Mouse (Mus musculus): ENCODE data around the gene Ankrd44. TPM values are rescaled to one million over a fixed set of nuclear protein-coding genes. Genes with fewer than 3 reads are reported as not detected.

Ankrd44 gene
- polyA plus RNA-seq, 1 experiment from 2014 or later: 22.5 TPM

- no peak overlapping the region for H3K4me3 ChIP-seq (ENCODE audit: low read depth, low read length)
- H3K27me3 ChIP-seq (ENCODE audit: control insufficient read depth, insufficient read depth, low read length): no peaks in the 10 kb centered on the region
- 78% methylated on average over 3 of the region's 3 CpGs for WGBS
- no peak overlapping the region for H3K9ac ChIP-seq (replicated peaks; ENCODE audit: low read depth, low read length)
- H3K27ac ChIP-seq (ENCODE audit: low read length): no peak overlapping the region
- ATAC-seq (ENCODE audit: insufficient number of reproducible peaks, insufficient read depth, low FRiP score, low read depth): no peak
- H3K4me1 ChIP-seq (ENCODE audit: control insufficient read depth, insufficient read depth, low read length): no peaks in the 10 kb centered on the region
- H3K9me3 ChIP-seq (ENCODE audit: control insufficient read depth, low read depth, low read length): no peaks in the 10 kb centered on the region
- H3K36me3 ChIP-seq (ENCODE audit: control insufficient read depth, insufficient read depth, low read length): no peaks in the 10 kb centered on the region
- no peak overlapping the region for H3K4me2 ChIP-seq (replicated peaks; ENCODE audit: low read depth, low read length)
These were observed 70.2 kb downstream of the Ankrd44 start for GRCm38 (mm10) chr1:54855970-54856369.

DNA sequence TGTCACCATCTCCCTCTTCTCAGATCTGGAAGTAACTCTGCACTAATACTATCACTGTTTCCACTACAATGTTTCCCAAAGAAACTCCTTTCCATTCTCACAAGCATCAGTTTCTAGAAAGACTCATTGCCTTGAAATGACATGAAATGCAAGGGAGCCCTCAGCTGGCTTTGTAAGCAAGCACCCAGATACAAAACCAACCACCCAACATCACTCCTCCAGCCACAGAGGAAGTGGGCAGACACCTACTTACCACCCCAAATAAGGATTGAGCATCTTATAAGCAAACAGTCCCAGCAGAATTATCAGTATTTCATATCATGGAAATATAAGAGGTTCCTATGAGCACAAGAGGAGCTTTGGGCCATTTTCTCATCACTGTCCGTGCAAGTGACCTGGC, 71.8 kb downstream of the Ankrd44 start:
- Histone ChIP-seq H3K9me3 (ENCODE audit: control insufficient read depth, low read depth, low read length) (no peaks in the 10 kb centered on the region), H3K4me2 (replicated peaks; ENCODE audit: low read depth, low read length) (no peak overlapping the region), H3K9ac (replicated peaks; ENCODE audit: low read depth, low read length) (no peak overlapping the region), H3K4me3 (ENCODE audit: low read depth, low read length) (no peak overlapping the region), H3K27me3 (ENCODE audit: control insufficient read depth, insufficient read depth, low read length) (no peaks in the 10 kb centered on the region), H3K27ac (ENCODE audit: low read length) (no peak overlapping the region), H3K36me3 (ENCODE audit: control insufficient read depth, insufficient read depth, low read length) (no peaks in the 10 kb centered on the region), H3K4me1 (ENCODE audit: control insufficient read depth, insufficient read depth, low read length) (peaks cover 8% of the 10 kb centered on the region; the same call in 1 of the 2 replicates)
- ATAC-seq (ENCODE audit: insufficient number of reproducible peaks, insufficient read depth, low FRiP score, low read depth): no peak
- WGBS: 74% methylated on average over 1 of the region's 1 CpGs

DNA sequence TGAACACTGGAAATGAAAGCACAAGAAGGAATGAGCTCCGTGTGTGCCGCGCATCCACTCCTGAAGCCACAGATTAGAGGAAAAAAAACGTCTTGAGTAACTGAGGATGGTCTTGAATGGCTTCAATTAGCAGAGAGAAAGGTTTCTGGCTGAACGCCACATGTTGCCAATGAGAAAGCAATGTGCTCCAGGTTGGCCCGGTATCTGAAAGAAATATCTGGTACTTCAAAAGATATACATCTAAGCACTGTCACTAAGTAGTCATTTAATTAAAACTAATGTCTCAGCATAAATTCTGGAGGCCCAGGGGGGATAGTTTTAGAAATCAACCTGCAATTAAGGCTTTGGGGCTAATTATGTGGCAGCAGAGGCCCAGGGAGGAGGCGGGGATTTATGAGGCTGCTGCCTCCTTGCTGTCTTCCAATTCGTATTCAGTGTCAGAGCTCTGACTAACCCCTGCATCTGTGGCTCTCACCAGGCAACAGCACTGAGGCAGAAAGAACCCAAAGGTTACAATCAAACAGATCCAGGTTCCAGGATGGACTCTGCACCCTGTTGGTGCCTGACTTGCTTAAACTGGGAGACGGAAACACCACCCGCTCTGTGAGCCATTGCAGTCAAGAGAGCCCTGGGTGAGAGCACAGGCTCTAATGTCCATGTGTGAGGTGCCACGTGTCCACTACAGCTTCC, 72.7 kb downstream of the Ankrd44 start:
- Histone ChIP-seq H3K27me3 (ENCODE audit: control insufficient read depth, insufficient read depth, low read length) (no peaks in the 10 kb centered on the region), H3K4me2 (replicated peaks; ENCODE audit: low read depth, low read length) (no peak overlapping the region), H3K4me3 (ENCODE audit: low read depth, low read length) (no peak overlapping the region), H3K27ac (ENCODE audit: low read length) (no peak overlapping the region), H3K9ac (replicated peaks; ENCODE audit: low read depth, low read length) (no peak overlapping the region), H3K4me1 (ENCODE audit: control insufficient read depth, insufficient read depth, low read length) (peaks cover 8% of the 10 kb centered on the region; the same call in 1 of the 2 replicates), H3K9me3 (ENCODE audit: control insufficient read depth, low read depth, low read length) (no peaks in the 10 kb centered on the region), H3K36me3 (ENCODE audit: control insufficient read depth, insufficient read depth, low read length) (no peaks in the 10 kb centered on the region)
- WGBS: 80% methylated on average over 11 of the region's 11 CpGs
- ATAC-seq (ENCODE audit: insufficient number of reproducible peaks, insufficient read depth, low FRiP score, low read depth): no peak

GRCm38 (mm10) chr1:54851610-54852009, 74.6 kb downstream of the Ankrd44 start:
- 37% methylated on average over 9 of the region's 9 CpGs for WGBS
- Histone ChIP-seq H3K36me3 (ENCODE audit: control insufficient read depth, insufficient read depth, low read length) (no peaks in the 10 kb centered on the region), H3K4me2 (replicated peaks; ENCODE audit: low read depth, low read length) (no peak overlapping the region), H3K27me3 (ENCODE audit: control insufficient read depth, insufficient read depth, low read length) (no peaks in the 10 kb centered on the region), H3K9me3 (ENCODE audit: control insufficient read depth, low read depth, low read length) (no peaks in the 10 kb centered on the region), H3K9ac (replicated peaks; ENCODE audit: low read depth, low read length) (no peak overlapping the region), H3K4me3 (ENCODE audit: low read depth, low read length) (no peak overlapping the region), H3K4me1 (ENCODE audit: control insufficient read depth, insufficient read depth, low read length) (peaks cover 8% of the 10 kb centered on the region; the same call in 1 of the 2 replicates), H3K27ac (ENCODE audit: low read length) (no peak overlapping the region)
- no peak for ATAC-seq (ENCODE audit: insufficient number of reproducible peaks, insufficient read depth, low FRiP score, low read depth)

DNA sequence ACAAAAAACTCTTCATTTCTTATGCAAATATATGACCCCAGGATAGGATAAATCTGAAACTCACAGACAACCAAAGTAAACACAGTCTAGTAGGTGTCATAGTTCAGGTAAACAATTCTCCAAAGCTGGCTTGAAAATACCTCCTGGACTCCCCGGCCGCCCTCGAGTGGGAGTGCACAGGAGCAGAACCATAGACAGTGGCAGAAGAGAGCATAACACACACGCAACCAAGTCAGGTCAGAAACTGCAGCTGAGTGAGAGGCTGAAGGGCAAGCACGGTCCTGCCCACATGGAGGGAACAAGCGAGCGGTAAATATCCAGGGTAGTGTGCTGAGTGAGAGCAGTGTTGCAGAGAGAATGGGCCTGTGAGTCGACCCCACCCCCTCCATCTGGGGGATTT, 76.1 kb downstream of the Ankrd44 start:
- no peak for ATAC-seq (ENCODE audit: insufficient number of reproducible peaks, insufficient read depth, low FRiP score, low read depth)
- Histone ChIP-seq H3K4me1 (ENCODE audit: control insufficient read depth, insufficient read depth, low read length) (peaks cover 8% of the 10 kb centered on the region; the same call in 1 of the 2 replicates), H3K27ac (ENCODE audit: low read length) (no peak overlapping the region), H3K27me3 (ENCODE audit: control insufficient read depth, insufficient read depth, low read length) (no peaks in the 10 kb centered on the region), H3K4me2 (replicated peaks; ENCODE audit: low read depth, low read length) (no peak overlapping the region), H3K4me3 (ENCODE audit: low read depth, low read length) (no peak overlapping the region), H3K36me3 (ENCODE audit: control insufficient read depth, insufficient read depth, low read length) (no peaks in the 10 kb centered on the region), H3K9me3 (ENCODE audit: control insufficient read depth, low read depth, low read length) (no peaks in the 10 kb centered on the region), H3K9ac (replicated peaks; ENCODE audit: low read depth, low read length) (no peak overlapping the region)
- 38% methylated on average over 8 of the region's 8 CpGs for WGBS

- 94% methylated on average over 1 of the region's 1 CpGs for WGBS
- no peaks in the 10 kb centered on the region for H3K27me3 ChIP-seq (ENCODE audit: control insufficient read depth, insufficient read depth, low read length)
- no peak overlapping the region for H3K27ac ChIP-seq (ENCODE audit: low read length)
- H3K4me3 ChIP-seq (ENCODE audit: low read depth, low read length): no peak overlapping the region
- no peak for ATAC-seq (ENCODE audit: insufficient number of reproducible peaks, insufficient read depth, low FRiP score, low read depth)
- H3K36me3 ChIP-seq (ENCODE audit: control insufficient read depth, insufficient read depth, low read length): no peaks in the 10 kb centered on the region
- no peaks in the 10 kb centered on the region for H3K9me3 ChIP-seq (ENCODE audit: control insufficient read depth, low read depth, low read length)
- H3K4me1 ChIP-seq (ENCODE audit: control insufficient read depth, insufficient read depth, low read length): peaks cover 8% of the 10 kb centered on the region; the same call in 1 of the 2 replicates
- H3K9ac ChIP-seq (replicated peaks; ENCODE audit: low read depth, low read length): no peak overlapping the region
- no peak overlapping the region for H3K4me2 ChIP-seq (replicated peaks; ENCODE audit: low read depth, low read length)
These were observed 78.9 kb downstream of the Ankrd44 start for GRCm38 (mm10) chr1:54847238-54847637.

- Histone ChIP-seq H3K27me3 (ENCODE audit: control insufficient read depth, insufficient read depth, low read length) (no peaks in the 10 kb centered on the region), H3K27ac (ENCODE audit: low read length) (no peak overlapping the region), H3K36me3 (ENCODE audit: control insufficient read depth, insufficient read depth, low read length) (no peaks in the 10 kb centered on the region), H3K4me2 (replicated peaks; ENCODE audit: low read depth, low read length) (no peak overlapping the region), H3K4me1 (ENCODE audit: control insufficient read depth, insufficient read depth, low read length) (peaks cover 8% of the 10 kb centered on the region; the same call in 1 of the 2 replicates), H3K9ac (replicated peaks; ENCODE audit: low read depth, low read length) (no peak overlapping the region), H3K4me3 (ENCODE audit: low read depth, low read length) (no peak overlapping the region), H3K9me3 (ENCODE audit: control insufficient read depth, low read depth, low read length) (no peaks in the 10 kb centered on the region)
- 64% methylated on average over 5 of the region's 5 CpGs for WGBS
- no peak for ATAC-seq (ENCODE audit: insufficient number of reproducible peaks, insufficient read depth, low FRiP score, low read depth)
These were observed 79.7 kb downstream of the Ankrd44 start for GRCm38 (mm10) chr1:54846346-54847000.

DNA sequence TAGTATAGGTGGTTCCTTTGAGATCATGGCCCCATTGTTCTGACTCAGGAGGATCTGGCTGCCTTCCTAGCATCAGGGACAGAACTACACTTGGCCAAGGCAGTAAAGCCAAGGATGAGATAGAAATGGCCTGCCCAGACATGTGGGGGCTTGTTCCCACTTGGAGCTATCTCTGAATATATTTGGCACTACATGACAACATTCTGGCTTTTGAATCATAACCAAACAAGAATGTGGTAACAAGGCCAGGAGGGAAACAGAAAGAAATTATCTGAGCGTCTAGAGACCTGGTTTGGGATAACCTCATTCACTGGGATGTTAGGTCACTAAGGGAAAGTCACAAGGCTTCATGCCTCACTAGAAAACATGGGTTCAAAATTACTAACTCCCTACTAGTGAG, 81.8 kb downstream of the Ankrd44 start:
- 79% methylated on average over 1 of the region's 1 CpGs for WGBS
- Histone ChIP-seq H3K27ac (ENCODE audit: low read length) (no peak overlapping the region), H3K9ac (replicated peaks; ENCODE audit: low read depth, low read length) (no peak overlapping the region), H3K4me3 (ENCODE audit: low read depth, low read length) (no peak overlapping the region), H3K9me3 (ENCODE audit: control insufficient read depth, low read depth, low read length) (no peaks in the 10 kb centered on the region), H3K4me2 (replicated peaks; ENCODE audit: low read depth, low read length) (no peak overlapping the region), H3K4me1 (ENCODE audit: control insufficient read depth, insufficient read depth, low read length) (no peaks in the 10 kb centered on the region), H3K27me3 (ENCODE audit: control insufficient read depth, insufficient read depth, low read length) (no peaks in the 10 kb centered on the region), H3K36me3 (ENCODE audit: control insufficient read depth, insufficient read depth, low read length) (no peaks in the 10 kb centered on the region)
- ATAC-seq (ENCODE audit: insufficient number of reproducible peaks, insufficient read depth, low FRiP score, low read depth): no peak

Data from stomach, embryonic 14.5 days (tissue).